8 mouse cellular contexts compared by ENCODE assay signal in the genomic region with DNA sequence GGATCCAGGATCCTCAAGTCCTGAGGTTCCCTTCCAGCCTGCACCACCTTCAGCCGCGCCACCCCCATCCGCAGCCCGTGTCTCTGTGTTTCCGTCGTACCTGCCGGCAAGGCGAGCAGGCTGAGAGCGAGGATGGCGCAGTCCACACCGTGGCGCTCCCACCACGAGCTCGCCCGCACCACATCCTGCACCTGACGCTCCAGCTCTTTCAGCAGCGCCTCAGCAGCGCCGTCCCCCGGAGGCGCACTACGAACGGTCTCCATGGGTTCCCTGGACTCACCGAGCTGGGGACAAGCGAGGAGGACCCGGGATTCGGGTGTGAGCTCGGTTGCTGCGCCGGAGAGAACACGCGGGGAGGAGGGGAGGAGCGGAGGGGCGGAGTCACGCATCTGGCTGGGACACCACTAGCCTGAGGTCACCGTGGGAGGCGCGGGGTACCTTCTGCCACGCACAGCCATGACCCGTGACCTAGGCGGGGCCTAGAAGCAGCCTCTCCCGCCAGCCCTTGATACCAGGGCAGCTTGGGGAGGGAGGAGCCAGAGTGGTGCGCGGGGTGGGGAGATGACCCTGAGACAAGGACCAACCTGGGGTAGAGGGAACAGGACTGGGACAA. TPM values are rescaled to one million over a fixed set of nuclear protein-coding genes. Genes with fewer than 3 reads are reported as not detected.
DNase-seq lines count a peak whose midpoint lies in the region; ATAC-seq and TF ChIP-seq lines count a peak whose summit lies in the region.

A gene (minus strand): TSS at position 450 of the 613 bp plus-strand sequence.

- peak; percentile 75 for DNase-seq in ovary, adult 18-20 months (ENCODE audit: low spot score)
- no peak for DNase-seq in ovary, postnatal 14 days (ENCODE audit: low spot score)
- peak; percentile 67 for DNase-seq in embryo, embryonic 10.5 days (ENCODE audit: low spot score)
- peak; percentile 46 for DNase-seq in left cerebral cortex, postnatal 4 days
- peak; percentile 48 for DNase-seq in mesoderm, embryonic 11.5 days (ENCODE audit: low read depth, low spot score)

- no peaks in the 10 kb centered on the region for H3K9me3 ChIP-seq in intestine, postnatal 0 days (ENCODE audit: control insufficient read depth)

- TF ChIP-seq POLR2A in small intestine, adult 2 months (IDR thresholded peaks at IDR 0.05; ENCODE audit: low read depth, low read length), result no peak

- peak within 1 kb of the TSS; percentile 37 for H3K9ac ChIP-seq in intestine, postnatal 0 days (ENCODE audit: low read depth, low read length)

- no peaks in the 10 kb centered on the region for H3K36me3 ChIP-seq in intestine, postnatal 0 days (ENCODE audit: control insufficient read depth, insufficient read depth)
- no peaks in the 10 kb centered on the region for H3K36me3 ChIP-seq in small intestine, adult 2 months (ENCODE audit: control insufficient read depth, insufficient read depth, low read length)

- peaks cover 3% of the 10 kb centered on the region; the same call in 1 of the 2 replicates for H3K4me1 ChIP-seq in intestine, postnatal 0 days (replicated peaks; ENCODE audit: control insufficient read depth, insufficient read depth, low read length)
- peaks cover 12% of the 10 kb centered on the region for H3K4me1 ChIP-seq in small intestine, adult 2 months (ENCODE audit: control insufficient read depth, insufficient read depth, insufficient read length, low read length)

- peak; percentile 81 for ATAC-seq in granulocyte monocyte progenitor cell, adult 5-6 weeks (replicated peaks; ENCODE audit: poor library complexity, severe bottlenecking)
- peak; percentile 46 for ATAC-seq in intestine, postnatal 0 days

- peak; percentile 77 for TF ChIP-seq CTCF in intestine, postnatal 0 days (IDR thresholded peaks at IDR 0.05; ENCODE audit: low read depth)
- TF ChIP-seq CTCF in small intestine, adult 2 months (IDR thresholded peaks at IDR 0.05; ENCODE audit: extremely low read depth, insufficient read length, insufficient replicate concordance, low read depth, low read length), result no peak; the same call in 1 of the 2 replicates

- no peak within 1 kb of the TSS for H3K27ac ChIP-seq in intestine, postnatal 0 days (ENCODE audit: low read depth, low read length)
- no peak within 1 kb of the TSS for H3K27ac ChIP-seq in small intestine, adult 2 months (ENCODE audit: insufficient read depth, low read depth, low read length)

- H3K4me2 ChIP-seq in intestine, postnatal 0 days (replicated peaks; ENCODE audit: low read depth), result peak within 1 kb of the TSS; percentile 87

- no peaks in the 10 kb centered on the region for H3K27me3 ChIP-seq in intestine, postnatal 0 days (replicated peaks; ENCODE audit: control insufficient read depth, insufficient read depth, low read length)
- no peaks in the 10 kb centered on the region for H3K27me3 ChIP-seq in small intestine, adult 2 months (ENCODE audit: control insufficient read depth, insufficient read depth, low read length)

- intact Hi-C loops in left cerebral cortex, postnatal 4 days (cut with DNase I), result no loop called here

- under 1% methylated on average over 44 of the region's 44 CpGs for WGBS in intestine, postnatal 0 days
- 2% methylated on average over 43 of the region's 44 CpGs for WGBS in small intestine, adult 2 months

- H3K4me3 ChIP-seq in intestine, postnatal 0 days (ENCODE audit: low read depth, low read length), result peak within 1 kb of the TSS; percentile 40
- peak within 1 kb of the TSS; percentile 65 for H3K4me3 ChIP-seq in small intestine, adult 2 months (ENCODE audit: low read depth, low read length)

RNA-seq across cellular contexts. Expression of the gene that starts here (rescaled TPM):
- 1.2 and 1.3 TPM in 2 replicates for total RNA-seq in granulocyte monocyte progenitor cell, adult 5-6 weeks (2014; fragmentation: Nextera tagmentation)
- total RNA-seq in granulocyte monocyte progenitor cell, adult 5-6 weeks (2017), result 1.4 and 2.9 TPM in 2 replicates
- 0.26 and 0.55 TPM in 2 replicates for polyA plus RNA-seq in intestine, postnatal 0 days (2015; fragmentation: Nextera tagmentation; extraction: Ambion mirVana)
- total RNA-seq in left cerebral cortex, postnatal 4 days (2021), result 1 to 10 TPM; 2.9 to 4.1 TPM
- polyA plus RNA-seq in small intestine, adult 2 months (2012; rRNA removed), result 0.71 and 1.4 TPM in 2 replicates

Comparison
In these comparisons a context has a peak if more than half of its experiments do, and no peak if none do; other contexts are left out.
1. Peak in ATAC-seq, H3K4me3 ChIP-seq, H3K9ac ChIP-seq and H3K4me2 ChIP-seq in intestine, postnatal 0 days; RNA of the gene not detected or under 1 TPM.